Mouse (Mus musculus) cortical plate, adult 2 months (tissue): ENCODE measurements around the gene Auts2.

Experiments
- CTCF ChIP-seq: fragments of 200-500 bp; IDR thresholded peaks from 2 replicates; pipeline ENCODE4 v1.5.1; 2011; ENCODE audit warnings: mild to moderate bottlenecking, control low read depth, low read length; ENCODE audit not compliant: insufficient read depth; ENCODE audit errors: extremely low read depth
- POLR2A ChIP-seq: fragments of 200-500 bp; IDR thresholded peaks from 2 replicates; pipeline ENCODE4 v1.6.1; 2011; ENCODE audit warnings: mild to moderate bottlenecking, low read length, control low read depth; ENCODE audit not compliant: insufficient read depth; ENCODE audit errors: extremely low read depth

DNA sequence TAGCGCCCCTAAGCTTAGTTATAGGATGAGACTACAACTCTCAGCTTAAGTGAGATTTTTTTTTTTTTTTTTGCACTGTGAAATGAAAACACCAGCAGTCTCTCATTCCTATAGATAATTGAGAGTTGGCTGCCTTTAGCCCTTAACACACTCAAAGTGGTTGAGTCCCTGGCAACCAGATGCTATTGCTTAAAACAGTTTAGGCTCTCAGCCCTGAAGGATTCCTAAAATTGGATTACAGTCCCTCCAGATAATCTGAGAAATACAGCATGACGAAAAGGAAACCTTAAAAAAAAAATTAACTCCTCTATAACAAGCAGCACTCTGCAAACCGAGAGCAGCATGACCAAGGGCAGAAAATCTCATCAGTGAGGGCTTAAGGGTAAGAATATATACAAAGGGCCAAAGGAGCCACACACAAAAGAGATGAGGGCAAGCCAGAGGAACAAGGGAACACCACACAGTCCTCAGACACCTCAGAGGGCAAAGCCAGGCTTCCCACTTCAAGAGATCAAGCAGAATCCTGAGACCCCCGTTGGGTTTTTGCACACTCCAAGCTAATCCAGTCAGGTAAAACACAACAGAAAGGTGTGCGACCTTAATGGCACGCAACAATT, 274.7 kb downstream of the Auts2 start:
- TF ChIP-seq POLR2A (no peak), CTCF (no peak)
